Mouse (Mus musculus) embryonic facial prominence, embryonic 14.5 days (tissue): ENCODE data around the gene Ifnl2. TPM values are rescaled to one million over a fixed set of nuclear protein-coding genes. Genes with fewer than 3 reads are reported as not detected.
A peak's percentile ranks its signal among the peaks of the same experiment; 100 is the strongest.
"Not testable (repeated sequence)": the region's sequence is repeated elsewhere in the genome, so short reads cannot be mapped to it uniquely, and the experiment has no call there.

ENCODE experiments used
- ATAC-seq: fragments of 200-750 bp; cut with Nextera tagmentation; 2 replicates; pipeline ENCODE4 v1.8.0; 2017; ENCODE audit warnings: low read depth, moderate number of reproducible peaks, moderate TSS enrichment
- DNase-seq: peaks from one replicate; pipeline ENCODE4 v3.0.0-alpha.2; 2015; ENCODE audit warnings: low spot score
- H3K27ac ChIP-seq: fragments of 300-500 bp; sonication (generic); replicated peaks from 2 replicates; pipeline ENCODE4 v1.5.1; 2014; ENCODE audit warnings: low read depth, mild to moderate bottlenecking, low read length, moderate library complexity
- H3K27me3 ChIP-seq: fragments of 300-500 bp; sonication (generic); replicated peaks from 2 replicates; pipeline ENCODE4 v1.6.1; 2014; ENCODE audit warnings: low read length; ENCODE audit not compliant: control insufficient read depth, insufficient read depth
- H3K36me3 ChIP-seq: fragments of 300-500 bp; sonication (generic); 2 replicates; pipeline ENCODE4 v1.6.1; 2014; ENCODE audit warnings: low read length, mixed read lengths; ENCODE audit not compliant: control insufficient read depth, insufficient read depth
- H3K4me1 ChIP-seq: fragments of 300-500 bp; sonication (generic); 2 replicates; pipeline ENCODE4 v1.6.1; 2014; ENCODE audit warnings: antibody characterized with exemption, low read length; ENCODE audit not compliant: control insufficient read depth, insufficient read depth
- H3K4me2 ChIP-seq: fragments of 300-500 bp; sonication (generic); 2 replicates; pipeline ENCODE4 v1.6.1; 2014; ENCODE audit warnings: low read depth, mild to moderate bottlenecking, low read length, moderate library complexity, mixed read lengths
- H3K4me3 ChIP-seq: fragments of 300-500 bp; sonication (generic); 2 replicates; pipeline ENCODE4 v1.5.1; 2014; ENCODE audit warnings: low read depth, mild to moderate bottlenecking, low read length
- H3K9ac ChIP-seq: fragments of 300-500 bp; sonication (generic); 2 replicates; pipeline ENCODE4 v1.6.1; 2014; ENCODE audit warnings: low read depth, mild to moderate bottlenecking, low read length, moderate library complexity, mixed read lengths
- H3K9me3 ChIP-seq: fragments of 300-500 bp; sonication (generic); 2 replicates; pipeline ENCODE4 v1.6.1; 2016; ENCODE audit warnings: low read length; ENCODE audit not compliant: control insufficient read depth
- WGBS: fragments of 180-500 bp; shearing (Covaris S2); extraction: QIAGEN DNeasy Blood & Tissue Kit; methylation state at CpG from one replicate; pipeline ENCODE4 v1.1.7; 2014; 5-methylcytosine and 5-hydroxymethylcytosine counted together
- polyA plus RNA-seq: library from polyadenylated mRNA; unstranded; fragments of >200 nt; fragmentation: Nextera tagmentation; extraction: Ambion mirVana; gene quantifications from 2 replicates; pipeline ENCODE4 v1.2.1, GENCODE M21; 2014

The Ifnl2 gene
- not detected in 2 replicates for polyA plus RNA-seq

GRCm38 (mm10) chr7:28510405-28510974, at the start of gene Ifnl2:
TSS of gene Ifnl2 (minus strand) at chr7:28510455.
- H3K4me2 ChIP-seq, H3K4me3 ChIP-seq, DNase-seq, H3K27ac ChIP-seq, H3K4me1 ChIP-seq, H3K9ac ChIP-seq, H3K9me3 ChIP-seq, H3K36me3 ChIP-seq, H3K27me3 ChIP-seq, ATAC-seq: not testable (repeated sequence)
- 58% methylated on average over 7 of the region's 8 CpGs for WGBS

- H3K9me3 ChIP-seq = no peaks in the 10 kb centered on the region
- H3K4me2 ChIP-seq = no peak overlapping the region
- H3K9ac ChIP-seq = no peak overlapping the region
- H3K27me3 ChIP-seq = no peaks in the 10 kb centered on the region
- DNase-seq (peak; percentile 59), ATAC-seq (no peak)
- no peak overlapping the region; the same call in 1 of the 2 replicates for H3K27ac ChIP-seq
- WGBS = 43% methylated on average over 4 of the region's 4 CpGs
- H3K4me1 ChIP-seq = no peaks in the 10 kb centered on the region
- H3K4me3 ChIP-seq = no peak overlapping the region
- H3K36me3 ChIP-seq = peaks cover 53% of the 10 kb centered on the region
Observed at GRCm38 (mm10) chr7:28558486-28558885, 48.2 kb upstream of the Ifnl2 start.

- H3K9ac ChIP-seq = no peak overlapping the region
- ATAC-seq = peak; percentile 75; the same call in 1 of the 2 replicates
- H3K27ac ChIP-seq = no peak overlapping the region
- no peaks in the 10 kb centered on the region for H3K9me3 ChIP-seq
- peak; percentile 76 for DNase-seq
- no peak overlapping the region for H3K4me3 ChIP-seq
- H3K4me1 ChIP-seq = no peaks in the 10 kb centered on the region
- no peaks in the 10 kb centered on the region for H3K27me3 ChIP-seq
- WGBS = 74% methylated on average over 6 of the region's 6 CpGs
- no peak overlapping the region for H3K4me2 ChIP-seq
- H3K36me3 ChIP-seq = peaks cover 46% of the 10 kb centered on the region
Observed at GRCm38 (mm10) chr7:28557708-28558107, 47.5 kb upstream of the Ifnl2 start.

- Histone ChIP-seq H3K27ac (no peak overlapping the region), H3K9ac (no peak overlapping the region), H3K4me1 (no peaks in the 10 kb centered on the region), H3K4me2 (no peak overlapping the region), H3K27me3 (no peaks in the 10 kb centered on the region), H3K36me3 (peaks cover 39% of the 10 kb centered on the region), H3K9me3 (no peaks in the 10 kb centered on the region), H3K4me3 (no peak overlapping the region)
- ATAC-seq = no peak
- WGBS = 70% methylated on average over 5 of the region's 5 CpGs
- DNase-seq = no peak
Observed at GRCm38 (mm10) chr7:28557069-28557468, 46.8 kb upstream of the Ifnl2 start.

- no peaks in the 10 kb centered on the region for H3K27me3 ChIP-seq
- H3K9me3 ChIP-seq = no peaks in the 10 kb centered on the region
- no peak overlapping the region for H3K9ac ChIP-seq
- H3K4me3 ChIP-seq = no peak overlapping the region
- H3K36me3 ChIP-seq = peaks cover 29% of the 10 kb centered on the region
- no peak overlapping the region for H3K27ac ChIP-seq
- H3K4me1 ChIP-seq = no peaks in the 10 kb centered on the region
- 19% methylated on average over 5 of the region's 5 CpGs for WGBS
- DNase-seq = peak; percentile 22
- no peak overlapping the region for H3K4me2 ChIP-seq
- no peak for ATAC-seq
Observed at GRCm38 (mm10) chr7:28555939-28556535, 45.8 kb upstream of the Ifnl2 start.

- H3K9ac ChIP-seq = no peak overlapping the region
- no peaks in the 10 kb centered on the region for H3K4me1 ChIP-seq
- H3K27me3 ChIP-seq = peaks cover 3% of the 10 kb centered on the region
- no peaks in the 10 kb centered on the region for H3K9me3 ChIP-seq
- H3K4me3 ChIP-seq = no peak overlapping the region
- DNase-seq = no peak
- no peak for ATAC-seq
- H3K36me3 ChIP-seq = peaks cover 4% of the 10 kb centered on the region; the same call in 1 of the 2 replicates
- H3K4me2 ChIP-seq = no peak overlapping the region
- 90% methylated on average over 6 of the region's 6 CpGs for WGBS
- no peak overlapping the region for H3K27ac ChIP-seq
Observed at GRCm38 (mm10) chr7:28553076-28553475, 42.8 kb upstream of the Ifnl2 start.

- no peak overlapping the region for H3K4me2 ChIP-seq
- H3K4me3 ChIP-seq = no peak overlapping the region
- ATAC-seq (no peak), DNase-seq (no peak)
- H3K36me3 ChIP-seq = no peaks in the 10 kb centered on the region
- no peak overlapping the region for H3K27ac ChIP-seq
- WGBS = 62% methylated on average over 7 of the region's 7 CpGs
- no peak overlapping the region for H3K9ac ChIP-seq
- peaks cover 45% of the 10 kb centered on the region for H3K27me3 ChIP-seq
- no peaks in the 10 kb centered on the region; the same call in 1 of the 2 replicates for H3K4me1 ChIP-seq
- H3K9me3 ChIP-seq = no peaks in the 10 kb centered on the region
Observed at GRCm38 (mm10) chr7:28547628-28548027, 37.4 kb upstream of the Ifnl2 start.

GRCm38 (mm10) chr7:28547154-28547553, 36.9 kb upstream of the Ifnl2 start, which contains the start of gene Nccrp1:
TSS of gene Nccrp1 (minus strand) at chr7:28547254.
- Histone ChIP-seq H3K4me2 (peak within 1 kb of the TSS; percentile 49), H3K4me1 (no peaks in the 10 kb centered on the region; the same call in 1 of the 2 replicates), H3K27ac (no peak within 1 kb of the TSS), H3K9me3 (no peaks in the 10 kb centered on the region), H3K27me3 (peaks cover 45% of the 10 kb centered on the region), H3K36me3 (no peaks in the 10 kb centered on the region), H3K9ac (peak within 1 kb of the TSS; percentile 34; the same call in 1 of the 2 replicates), H3K4me3 (peak within 1 kb of the TSS; percentile 23)
- 2% methylated on average over 3 of the region's 5 CpGs for WGBS
- ATAC-seq = no peak
- DNase-seq = no peak
